Mouse (Mus musculus) cerebellum, adult 18-20 months (tissue): ENCODE measurements around the gene Noto.
A peak's percentile ranks its signal among the peaks of the same experiment; 100 is the strongest.

ENCODE experiments used
- DNase-seq, 2 experiments: peaks; one replicate each; pipeline ENCODE4 v3.0.0; 2021

Noto gene

DNA sequence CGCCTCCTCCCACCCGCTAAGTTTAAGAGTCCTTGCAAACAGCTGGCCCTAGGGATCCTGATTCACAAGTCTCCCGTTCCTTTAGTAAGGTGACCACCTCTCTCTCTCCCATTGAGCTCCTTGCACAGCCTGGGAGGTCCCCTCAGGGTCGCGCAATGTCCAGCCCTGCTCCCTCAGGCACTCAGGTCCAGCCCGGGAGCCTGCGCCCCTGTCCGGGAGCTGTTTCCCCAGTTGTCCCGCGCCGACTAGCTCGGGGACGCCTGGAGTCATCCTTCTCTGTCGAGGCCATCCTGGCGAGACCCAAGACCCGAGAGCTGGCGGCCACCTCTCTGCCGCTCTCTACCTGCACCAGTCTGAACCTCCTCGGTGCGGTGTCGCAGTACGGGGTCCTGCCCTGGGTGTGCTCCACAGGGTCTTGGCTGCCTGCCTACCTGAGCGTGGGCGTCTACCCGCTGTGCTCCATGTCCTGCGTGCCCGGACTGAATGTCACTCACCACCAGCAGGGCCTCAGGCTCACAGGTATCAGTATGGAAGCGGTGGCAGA, at the start of gene Noto:
Gene Noto, plus strand, starts transcription at position 51 of the 544 bp plus-strand sequence.
- DNase-seq = no peak

DNA sequence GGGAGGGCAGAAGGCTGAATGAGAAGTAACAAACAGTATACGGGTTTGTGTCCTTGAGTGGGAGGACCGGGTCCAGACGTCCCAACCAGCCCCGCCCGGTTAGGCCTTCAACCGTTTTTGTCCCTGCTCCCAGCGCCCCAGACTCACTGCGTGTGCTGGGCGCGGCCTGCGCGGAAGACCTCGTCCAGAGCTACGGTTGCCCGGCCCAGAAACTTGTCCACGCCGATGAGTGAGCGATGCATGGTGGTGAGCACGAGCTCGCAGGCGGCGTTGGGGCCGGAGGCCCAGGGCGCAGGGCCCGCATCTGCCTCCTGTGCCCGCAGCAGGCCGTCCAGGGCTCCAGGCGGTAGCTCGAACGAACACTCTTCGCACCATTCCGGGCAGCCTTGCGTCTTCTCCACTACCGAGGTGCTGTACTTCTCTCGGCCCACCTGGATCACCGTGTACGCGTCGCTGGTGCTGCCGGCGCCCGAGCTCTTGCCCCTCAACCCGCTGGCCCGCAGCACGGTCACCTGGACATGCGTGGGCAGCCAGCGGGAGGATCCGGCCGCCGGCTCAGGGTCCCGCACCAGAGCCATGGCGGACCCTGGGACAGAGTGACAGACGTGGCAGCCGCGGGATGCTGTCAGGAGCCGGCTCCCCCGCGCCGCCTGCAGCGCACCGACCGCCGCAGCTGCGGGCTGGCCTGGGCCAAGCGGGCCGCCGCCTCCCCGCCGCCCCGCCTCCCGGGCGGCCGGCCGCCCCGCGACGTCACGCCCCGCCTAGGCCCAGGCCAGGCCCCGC, 49.5 kb upstream of the Noto start, which contains the start of gene Rab11fip5:
Gene Rab11fip5, minus strand, starts transcription at position 684 of the 783 bp plus-strand sequence.
- DNase-seq = peak in 1 of 2 experiments; percentile 43

DNA sequence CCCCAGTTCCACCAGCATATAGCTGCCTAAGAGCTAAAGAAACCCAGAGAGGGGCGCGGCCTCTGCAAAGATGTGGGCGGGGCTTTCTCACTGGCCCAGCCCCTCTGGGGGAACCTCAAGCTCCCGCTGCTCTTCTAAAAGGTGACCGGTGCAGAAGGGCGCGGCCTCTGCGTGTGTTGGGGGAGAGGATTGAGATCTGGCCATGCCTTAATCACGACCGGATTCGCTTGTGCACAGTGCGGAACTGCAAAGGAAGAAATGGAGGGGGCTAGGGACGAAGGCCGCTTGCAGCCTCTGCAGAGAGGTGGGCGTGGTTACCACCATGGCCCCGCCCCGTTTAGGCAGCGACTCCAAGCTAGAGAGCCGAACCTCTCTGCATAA, 49.0 kb upstream of the Noto start:
- DNase-seq = peak; percentile 98

DNA sequence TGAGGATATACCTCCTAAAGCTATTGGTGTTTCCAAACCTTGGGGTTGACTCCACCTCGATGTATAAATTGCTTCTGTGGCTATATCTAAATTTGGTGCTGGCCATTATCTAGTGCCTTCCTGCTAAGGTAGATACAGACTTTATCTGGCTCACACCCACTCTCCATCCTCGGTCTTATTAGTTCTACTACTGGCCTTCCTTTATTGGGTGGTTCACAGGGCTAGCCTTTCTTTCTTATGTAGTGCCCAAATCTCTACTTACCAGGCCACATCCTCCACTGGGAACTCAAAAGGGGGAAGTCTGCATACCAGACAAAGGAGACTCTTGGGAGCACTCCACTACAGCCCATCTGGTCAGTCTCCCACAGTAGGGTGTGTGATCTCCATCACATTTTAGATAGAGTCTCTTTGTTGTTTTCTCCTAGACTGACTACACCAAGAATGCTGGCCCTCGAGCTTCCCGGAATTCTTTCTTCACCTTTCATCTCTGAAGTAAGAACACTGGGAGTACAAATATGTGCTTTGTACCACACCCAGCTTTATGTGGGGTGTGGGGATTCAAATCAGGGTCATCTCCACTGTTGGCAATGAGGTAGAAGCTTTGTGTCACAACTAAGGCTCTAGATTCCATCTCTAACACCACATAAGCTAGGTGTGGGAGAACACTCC, 46.5 kb upstream of the Noto start:
- DNase-seq = no peak

DNA sequence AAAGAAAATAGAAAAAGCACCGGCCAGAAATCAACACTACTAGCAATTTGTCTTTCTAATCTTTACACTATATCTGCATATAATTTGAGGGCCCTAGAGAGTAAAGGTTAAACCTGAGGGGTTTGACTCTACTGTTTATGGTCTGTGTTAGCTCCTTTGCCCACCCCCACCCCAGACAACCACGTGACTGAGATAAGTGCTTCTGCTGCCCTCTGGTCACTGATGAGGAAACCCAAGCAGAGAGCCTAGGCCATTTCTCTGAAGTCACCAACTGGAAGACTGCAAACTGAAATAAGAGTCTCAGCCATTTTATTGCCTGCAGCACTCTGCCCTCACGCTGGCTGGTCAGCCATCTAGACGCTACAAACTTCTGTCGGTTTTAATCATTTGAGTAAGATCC, 45.8 kb upstream of the Noto start:
- no peak for DNase-seq

DNA sequence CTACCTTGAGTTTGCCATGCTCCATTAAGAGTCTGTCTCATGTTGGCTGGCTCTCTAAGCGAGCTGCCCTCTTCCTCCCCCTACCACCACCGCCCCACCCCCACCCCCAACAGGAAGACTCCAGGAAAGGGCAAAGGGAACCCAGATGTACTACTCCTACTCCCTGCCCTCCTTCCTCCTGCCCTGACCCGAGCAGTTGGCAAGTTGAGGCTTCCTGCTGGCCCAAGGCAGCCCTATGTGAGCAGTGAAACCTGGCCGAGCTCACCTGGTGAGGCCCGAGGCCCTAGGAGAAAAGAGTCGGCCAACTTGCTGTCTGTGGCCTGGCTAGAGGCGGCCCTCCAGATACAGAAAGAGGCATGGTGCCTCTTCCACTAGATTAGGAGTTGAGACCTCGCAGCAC, 45.1 kb upstream of the Noto start:
- DNase-seq = no peak

DNA sequence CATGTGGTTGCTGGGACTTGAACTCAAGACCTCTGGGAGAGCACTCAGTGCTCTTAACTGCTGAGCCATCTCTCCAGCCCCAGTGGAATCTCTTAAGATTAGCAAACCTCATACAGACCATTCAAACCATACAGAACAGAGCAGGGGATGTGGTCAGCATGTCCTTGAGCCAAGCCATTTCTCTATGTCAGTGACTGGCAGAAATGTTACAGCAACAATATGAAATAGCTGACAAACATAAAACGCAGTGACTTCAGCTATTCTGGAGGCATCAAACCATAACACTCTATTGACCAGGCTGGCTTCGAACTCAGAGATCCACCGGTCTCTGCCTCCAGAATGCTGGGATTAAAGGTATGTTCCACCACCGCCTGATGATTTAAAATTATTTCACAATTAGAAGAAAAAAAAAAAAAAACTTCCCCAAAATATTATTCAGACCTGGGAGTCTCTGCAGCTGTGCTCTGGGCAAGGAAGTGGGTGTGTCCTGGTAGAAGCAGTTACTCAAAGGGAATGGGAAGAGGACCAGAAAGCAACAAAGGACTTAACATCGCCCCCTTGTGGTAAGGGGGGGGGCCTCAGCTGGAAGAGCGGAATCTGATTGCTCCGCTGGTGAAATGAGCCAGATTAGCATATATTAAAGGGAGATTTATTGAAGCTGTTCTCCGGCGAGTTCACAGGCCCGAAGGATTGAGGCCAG, 43.3 kb upstream of the Noto start:
- peak; percentile 77 to 83 for DNase-seq

DNA sequence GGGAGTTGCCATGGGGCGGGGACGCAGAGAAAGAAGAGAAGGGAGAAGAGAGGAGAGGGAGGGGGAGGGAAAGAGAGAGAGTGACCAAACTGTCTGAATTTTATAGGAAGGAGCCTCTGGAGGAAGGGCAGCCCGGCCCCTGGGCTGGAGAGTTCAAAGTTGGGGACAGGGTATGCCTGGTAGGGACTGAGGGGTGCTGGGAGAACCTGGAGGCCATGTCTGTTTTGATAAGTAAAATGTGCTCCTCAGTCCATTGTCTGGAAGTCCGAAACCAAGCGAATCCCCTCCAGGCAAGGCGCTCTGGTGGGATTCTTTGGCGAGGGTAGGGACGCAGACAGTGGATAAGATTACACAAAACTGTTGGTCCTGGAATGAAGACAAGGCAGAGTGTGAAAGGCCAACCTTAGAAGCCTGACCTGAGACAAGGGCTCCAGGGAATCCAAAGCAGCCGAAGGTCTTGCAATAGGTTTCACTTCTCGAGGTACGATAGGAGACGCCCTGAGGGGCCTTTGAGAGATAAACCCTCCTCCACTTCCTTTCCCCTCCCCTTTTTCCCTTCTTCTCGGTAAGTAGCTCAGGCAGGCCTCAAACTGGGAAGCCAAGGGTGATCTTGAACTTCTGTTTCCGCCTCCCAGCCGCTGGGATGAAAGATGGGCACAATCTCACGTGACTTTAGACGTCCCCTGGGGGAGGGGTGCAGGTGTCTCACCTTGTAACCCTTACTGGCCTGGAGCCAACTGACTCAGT, 42.6 kb upstream of the Noto start:
- peak in 1 of 2 experiments; percentile 27 for DNase-seq

DNA sequence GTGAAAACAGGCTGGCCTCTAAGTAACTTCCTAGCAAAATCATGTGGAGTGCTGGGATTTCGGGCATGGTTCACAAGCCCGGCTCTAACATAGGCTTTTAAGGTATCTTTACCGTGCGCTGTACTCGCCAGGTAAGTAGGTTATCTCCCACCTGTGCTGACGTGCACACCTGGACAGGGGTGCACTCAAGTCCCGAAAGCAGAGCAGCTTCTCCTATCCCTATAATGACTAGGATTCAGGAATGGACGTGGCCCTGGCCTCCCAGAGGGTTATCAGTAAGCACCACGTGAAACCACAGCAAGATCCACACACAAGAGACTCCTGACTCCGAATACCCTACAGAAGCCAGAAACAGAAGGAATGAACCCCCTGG, 42.1 kb upstream of the Noto start:
- no peak for DNase-seq

DNA sequence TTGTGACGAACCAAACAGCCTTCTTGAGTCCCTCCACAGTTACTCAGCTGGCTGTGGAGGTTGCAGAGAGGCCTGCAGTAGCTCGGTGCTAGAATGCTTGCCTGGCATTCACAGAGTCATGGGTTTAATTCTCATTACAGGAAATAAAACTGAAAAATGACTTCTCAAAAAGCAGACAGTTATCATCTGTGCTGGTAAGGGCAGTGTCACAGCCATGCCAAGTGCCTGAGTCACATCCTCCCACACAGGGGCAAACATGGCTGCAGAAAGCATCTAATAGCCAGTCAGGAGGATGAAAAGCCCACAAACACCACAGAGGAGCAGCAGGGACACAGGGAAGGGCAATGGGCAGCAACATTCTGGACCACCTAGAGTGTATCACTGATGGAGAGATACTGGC, 40.9 kb upstream of the Noto start:
- no peak for DNase-seq

DNA sequence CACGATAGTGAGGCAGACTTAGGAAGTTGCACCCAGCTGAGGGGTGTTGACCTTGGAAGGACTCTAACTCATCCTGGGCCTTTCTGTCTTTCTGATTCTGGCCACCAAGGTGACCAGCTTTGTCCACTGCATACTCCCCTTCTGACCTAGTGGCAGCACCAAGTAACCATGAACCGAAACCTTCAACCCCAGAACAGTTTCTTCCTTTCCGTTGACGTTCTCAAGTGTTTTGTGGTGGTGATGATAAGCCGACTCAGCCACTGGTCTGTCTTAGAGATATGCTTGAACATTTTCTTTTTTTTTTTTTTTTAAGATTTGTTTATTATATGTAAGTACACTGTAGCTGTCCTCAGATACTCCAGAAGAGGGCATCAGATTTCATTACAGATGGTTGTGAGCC, 35.1 kb upstream of the Noto start:
- DNase-seq = no peak

DNA sequence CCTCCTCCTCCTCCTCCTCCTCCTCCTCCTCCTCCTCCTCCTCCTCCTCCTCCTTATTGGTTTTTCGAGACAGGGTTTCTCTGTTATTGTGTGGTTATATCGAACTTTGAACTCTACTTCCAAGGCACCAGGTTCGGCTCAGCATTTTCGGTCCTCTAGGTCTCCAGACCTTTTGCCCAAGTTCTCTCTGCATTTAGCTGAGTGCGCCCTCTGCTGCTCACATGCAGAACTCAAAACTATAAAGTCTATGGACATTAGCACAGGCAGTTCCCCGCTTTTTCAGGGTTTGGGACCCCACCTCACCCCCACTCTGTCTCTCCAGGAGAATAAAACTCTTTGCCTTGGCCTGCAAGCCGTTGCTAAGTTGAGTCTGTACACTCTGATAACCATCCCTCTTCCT, 31.9 kb upstream of the Noto start:
- peak; percentile 80 to 82 for DNase-seq

DNA sequence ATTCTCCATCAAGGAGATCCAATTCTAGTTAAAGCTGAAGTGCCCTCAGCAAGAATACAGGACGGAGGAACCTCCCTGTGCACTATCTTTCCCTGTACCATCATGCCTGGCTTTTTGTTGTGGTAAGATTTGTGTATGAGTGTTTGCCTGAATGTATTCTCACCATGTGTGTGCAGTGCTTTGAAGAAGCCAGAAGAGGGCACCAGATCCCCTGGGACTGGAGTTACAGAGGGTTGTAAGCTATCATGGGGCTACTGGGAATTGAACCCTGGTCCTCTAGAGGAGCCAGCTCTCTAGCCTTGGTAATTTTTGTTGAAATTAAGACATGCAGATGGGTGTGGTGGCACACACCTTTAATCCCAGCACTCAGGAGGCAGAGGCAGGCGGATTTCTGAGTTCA, 28.3 kb upstream of the Noto start:
- DNase-seq = no peak

DNA sequence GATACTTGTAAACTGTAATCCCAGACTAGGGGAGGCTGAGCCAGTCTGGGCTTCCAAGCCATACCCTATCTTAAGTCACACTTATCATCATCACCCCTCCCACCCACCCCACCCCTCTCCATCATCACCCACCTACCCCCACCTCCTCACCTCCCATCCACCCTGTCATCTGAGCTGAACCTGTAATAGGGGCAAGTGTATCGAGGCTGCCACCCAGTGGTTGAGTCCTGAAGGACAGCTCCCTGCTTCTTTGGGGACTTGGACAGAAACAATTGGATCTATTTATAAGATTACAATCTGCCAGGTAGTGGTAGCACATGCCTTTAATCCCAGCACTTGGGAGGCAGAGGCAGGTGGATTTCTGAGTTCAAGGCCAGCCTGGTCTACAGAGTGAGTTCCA, 26.5 kb upstream of the Noto start:
- peak; percentile 14 to 22 for DNase-seq

DNA sequence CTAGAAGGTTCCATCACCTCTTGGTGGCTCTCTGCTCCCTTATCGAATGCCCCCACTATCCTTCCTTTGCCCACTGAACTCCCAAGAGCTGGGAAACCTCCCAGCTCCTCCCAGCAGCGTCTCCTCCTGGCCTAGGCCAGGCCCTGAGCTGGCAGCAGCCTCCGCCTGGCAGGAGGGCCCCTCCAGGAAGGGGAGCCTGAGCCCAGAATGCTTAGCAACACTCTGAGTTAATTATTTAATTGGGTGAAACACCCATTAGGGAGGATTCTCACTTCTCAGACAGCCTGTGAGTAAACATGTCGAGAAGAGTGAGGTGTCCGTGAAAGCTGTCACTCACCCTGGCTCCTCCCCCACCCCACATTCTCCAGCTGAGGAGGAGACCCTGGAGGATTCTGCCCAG, 24.0 kb upstream of the Noto start:
- no peak for DNase-seq

DNA sequence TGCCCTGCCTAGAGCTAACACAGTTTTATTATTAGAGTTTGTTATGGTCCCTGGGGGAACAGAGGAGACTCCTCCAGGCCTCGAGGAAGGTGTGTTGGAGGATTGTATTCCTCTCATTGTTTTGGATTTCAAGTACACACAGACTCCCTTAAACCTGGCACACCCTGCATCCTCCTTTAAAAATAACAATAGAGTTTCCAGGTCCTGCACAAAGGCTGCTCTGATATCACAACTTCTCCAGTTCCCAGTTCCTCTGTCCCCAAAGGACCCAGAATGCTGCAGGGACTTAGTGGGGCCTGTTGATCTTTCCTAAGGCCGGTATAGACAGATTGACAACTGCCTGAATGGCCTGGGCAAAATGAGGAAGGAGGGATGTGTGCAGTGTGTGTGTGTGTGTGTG, 21.1 kb upstream of the Noto start:
- DNase-seq = no peak

DNA sequence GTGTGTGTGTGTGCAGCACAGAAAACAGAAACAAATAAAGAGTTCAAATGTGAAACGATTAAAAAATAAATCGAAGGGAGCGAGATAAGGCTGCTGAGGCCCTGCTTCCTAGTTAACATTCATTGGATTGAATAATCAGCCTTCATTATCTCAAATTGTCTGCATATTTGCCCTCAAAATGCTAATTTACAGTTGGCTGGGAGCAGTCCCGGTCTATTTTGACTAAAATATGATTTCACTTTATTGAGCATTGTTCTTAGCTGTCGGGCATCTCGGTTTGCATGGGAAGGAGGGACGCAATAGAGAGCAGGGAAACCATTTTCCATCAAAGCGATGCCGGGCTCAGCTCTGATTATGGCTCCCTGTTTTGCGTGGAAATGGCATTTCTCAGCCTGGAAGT, 20.6 kb upstream of the Noto start:
- no peak for DNase-seq

DNA sequence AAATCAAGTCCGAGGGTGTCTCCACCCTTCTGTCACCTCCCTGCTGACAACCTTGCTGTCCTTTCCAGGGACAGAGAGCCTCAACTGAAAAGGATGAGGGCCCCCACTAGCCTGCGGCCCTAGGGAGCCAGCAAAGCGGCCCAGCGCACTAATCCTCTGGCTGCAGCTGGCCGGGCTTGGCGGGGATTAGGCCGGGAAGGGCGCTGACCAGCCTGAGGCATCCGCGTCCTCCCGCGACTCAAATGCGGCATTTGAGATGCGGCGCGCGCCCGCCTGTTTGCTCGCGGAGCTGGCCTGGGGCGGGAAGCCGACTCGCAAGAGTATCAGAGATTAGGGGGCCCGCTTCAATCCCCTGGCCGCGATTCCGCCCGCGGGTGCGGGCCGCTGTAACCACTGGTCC, 14.7 kb upstream of the Noto start:
- DNase-seq = peak in 1 of 2 experiments; percentile 16

DNA sequence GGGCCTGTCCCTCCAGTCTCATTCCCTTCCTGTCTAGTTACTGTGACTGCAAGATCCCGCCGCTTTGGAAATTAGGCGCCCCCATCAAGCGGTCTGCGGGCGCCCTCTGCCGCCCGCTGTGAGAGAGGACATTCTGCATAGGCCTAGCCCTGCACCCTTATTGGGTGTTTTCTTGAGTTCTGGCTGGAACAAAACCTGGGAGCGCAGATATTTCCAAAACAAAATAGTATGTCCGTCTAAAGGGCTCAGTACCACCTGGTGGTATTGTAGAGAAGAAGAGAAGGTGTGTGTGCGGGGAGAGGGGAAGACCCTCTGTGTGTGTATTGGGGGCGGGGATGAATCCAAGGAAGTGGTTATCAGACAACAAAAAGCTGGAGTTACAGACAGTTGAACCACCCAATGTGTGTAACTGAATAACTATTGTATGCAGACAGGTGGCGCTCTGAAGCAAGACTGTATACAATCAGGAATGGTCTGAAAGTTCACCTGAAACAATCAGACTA, 12.9 kb upstream of the Noto start:
- DNase-seq = peak; percentile 25 to 40

DNA sequence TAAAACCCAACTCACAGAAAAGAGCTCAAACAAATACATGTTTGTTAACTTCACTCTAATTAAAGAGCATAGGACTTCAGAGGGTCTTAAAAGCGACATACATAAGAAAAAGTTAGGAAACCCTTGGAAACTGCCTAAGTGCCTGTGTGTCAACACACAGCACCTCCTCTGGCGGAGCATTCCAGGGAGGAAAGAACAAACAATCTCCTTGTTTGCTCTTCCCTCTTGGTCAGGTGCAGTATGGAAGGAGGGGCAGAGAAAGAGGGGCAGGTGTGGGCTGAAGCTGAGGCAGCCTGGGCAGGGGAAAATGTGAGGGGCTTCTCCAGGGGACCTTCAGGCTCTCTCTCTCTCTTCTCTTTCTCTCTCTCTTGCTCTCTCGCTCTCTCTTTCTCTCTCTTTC, 7.9 kb upstream of the Noto start:
- DNase-seq = no peak

DNA sequence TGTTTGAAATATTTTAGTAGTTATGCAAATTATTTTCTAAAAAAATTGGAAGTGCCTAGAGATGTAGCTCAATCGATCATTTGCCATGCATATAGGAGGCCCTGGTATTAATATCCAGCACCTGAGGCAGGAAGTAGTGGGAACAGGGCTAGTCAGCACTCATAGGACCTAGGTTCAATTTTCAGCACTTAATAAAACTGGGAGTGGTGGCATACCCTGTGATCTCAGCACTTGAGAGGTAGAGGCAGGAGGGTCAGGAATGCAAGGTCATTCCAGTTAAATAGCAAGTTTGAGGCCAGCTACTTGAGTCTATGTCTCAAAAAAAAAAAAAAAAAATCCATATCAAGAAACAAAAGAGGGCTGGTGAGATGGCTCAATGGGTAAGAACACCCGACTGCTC, 4.5 kb upstream of the Noto start:
- no peak for DNase-seq

DNA sequence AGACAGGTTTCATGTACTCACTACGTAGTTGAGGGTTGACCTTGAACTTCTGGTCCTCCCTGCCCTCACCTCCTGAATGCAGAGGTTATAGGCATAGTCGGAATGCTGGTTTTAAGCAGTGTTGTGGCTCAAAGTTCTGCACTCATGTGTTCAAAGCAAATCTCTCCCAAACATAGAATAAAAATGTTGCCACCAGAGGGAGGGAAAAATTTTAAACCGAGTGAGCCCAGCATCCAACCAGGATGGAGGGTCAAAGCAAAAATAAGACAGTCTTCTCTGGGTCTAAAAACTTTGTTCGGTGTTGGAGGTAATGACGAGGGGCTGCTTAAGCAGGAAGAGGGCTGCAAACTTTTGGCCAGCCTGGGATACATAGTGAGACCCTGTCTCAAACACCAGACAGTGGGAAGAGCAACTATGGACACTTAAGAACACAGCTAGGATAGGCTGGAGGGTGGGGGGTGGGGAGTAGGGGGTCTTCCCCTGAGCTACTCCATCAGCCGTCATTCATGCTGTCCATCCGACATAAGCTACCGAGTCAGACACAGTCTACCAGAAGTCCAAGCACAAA, 7.7 kb downstream of the Noto start:
- no peak for DNase-seq
